Mouse (Mus musculus) left cerebral cortex, postnatal 14 days (tissue): ENCODE measurements around the gene Tmem102. TPM values are rescaled to one million over a fixed set of nuclear protein-coding genes. Genes with fewer than 3 reads are reported as not detected.
A peak's percentile ranks its signal among the peaks of the same experiment; 100 is the strongest.

Source experiments
- DNase-seq, 2 experiments: peaks; one replicate each; pipeline ENCODE4 v3.0.0; 2021 to 2022; ENCODE audit warnings: low spot score in 2 of 2, mixed read lengths in 1 of 2
- intact Hi-C: fragments of 180-260 bp; cut with DNase I; formaldehyde crosslinking; loops from one replicate; pipeline ENCODE4 v1.15.1; 2025
- total RNA-seq, 2 experiments: library from RNA; stranded (reverse); gene quantifications; 2 replicates each; pipeline ENCODE4 v1.2.3; 2021

Gene Tmem102
- total RNA-seq, 2 experiments from 2014 or later, result not detected

DNA sequence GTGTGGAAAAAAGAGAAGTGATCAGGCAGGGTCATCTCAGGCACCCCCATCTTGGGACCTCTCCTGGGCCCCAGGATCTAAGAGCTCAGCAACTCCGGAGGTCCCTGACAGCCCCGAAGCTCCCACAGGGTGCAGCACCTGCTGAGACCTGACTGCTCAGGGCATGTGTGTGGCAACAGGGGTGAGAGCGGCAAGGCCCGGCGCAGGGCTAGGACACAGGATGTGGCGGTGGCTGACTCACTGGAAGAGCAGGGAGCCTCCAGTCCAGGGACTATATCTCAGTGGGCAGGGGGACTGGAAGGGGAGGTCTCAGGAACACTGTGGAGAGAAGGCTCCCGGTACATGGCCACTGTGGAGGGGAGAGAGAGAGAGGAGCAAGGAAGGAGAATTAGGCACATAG lies 7.5 kb downstream of the Tmem102 start:
- DNase-seq, result no peak
- intact Hi-C loops, result no loop called here

GRCm38 (mm10) chr11:69795983-69796435 lies 9.4 kb downstream of the Tmem102 start:
- no peak for DNase-seq
- intact Hi-C loops, result no loop called here

DNA sequence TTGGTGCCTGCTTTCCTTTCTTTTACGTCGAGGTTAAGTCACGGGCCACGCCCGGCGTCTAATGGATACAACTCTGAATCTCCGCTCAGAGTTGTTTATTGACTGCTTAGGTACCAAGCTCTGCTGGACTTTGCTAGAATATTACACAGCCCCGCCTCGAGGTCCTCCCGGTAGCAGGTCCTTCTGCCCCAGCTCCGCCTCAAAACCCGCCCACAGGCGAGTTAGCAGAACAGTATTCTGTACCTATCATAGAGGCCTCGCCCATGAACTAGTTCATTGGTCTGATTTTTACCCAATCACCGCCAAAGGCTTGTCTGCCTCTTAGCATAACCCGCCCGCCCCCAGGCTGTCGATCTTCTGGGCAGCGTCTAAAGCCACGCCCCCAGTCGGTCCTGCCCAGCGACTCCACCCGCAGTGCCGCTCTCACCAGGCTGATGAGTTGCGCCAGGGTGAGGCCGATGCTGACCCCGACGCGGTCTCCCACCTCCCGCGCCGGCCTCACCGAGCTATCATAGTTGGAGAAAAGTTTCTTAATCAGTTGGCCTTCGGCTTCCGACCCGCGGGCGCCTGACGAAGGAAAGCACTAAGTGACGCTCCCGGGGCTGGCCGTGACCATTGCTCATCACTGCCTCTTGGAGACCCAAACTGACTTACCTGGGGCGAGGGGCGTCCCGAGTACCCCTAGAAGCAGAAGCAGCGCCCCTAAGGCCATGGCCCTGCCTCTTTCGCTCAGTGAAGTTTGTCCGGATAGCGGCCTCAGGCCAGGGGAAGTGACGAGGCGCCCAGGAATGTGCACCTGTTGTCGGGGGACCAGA lies 10.0 kb downstream of the Tmem102 start, which contains the start of gene Chrnb1:
Chrnb1 (minus strand) TSS at position 776 of the 815 bp plus-strand sequence.
- intact Hi-C loops, result no loop called here

GRCm38 (mm10) chr11:69793429-69793828 lies 12.0 kb downstream of the Tmem102 start:
- intact Hi-C loops, result no loop called here
- no peak for DNase-seq

More for the DNA sequence above, 10.0 kb downstream of the Tmem102 start, which contains the start of gene Chrnb1:
- DNase-seq, result peak; percentile 91 to 96

DNA sequence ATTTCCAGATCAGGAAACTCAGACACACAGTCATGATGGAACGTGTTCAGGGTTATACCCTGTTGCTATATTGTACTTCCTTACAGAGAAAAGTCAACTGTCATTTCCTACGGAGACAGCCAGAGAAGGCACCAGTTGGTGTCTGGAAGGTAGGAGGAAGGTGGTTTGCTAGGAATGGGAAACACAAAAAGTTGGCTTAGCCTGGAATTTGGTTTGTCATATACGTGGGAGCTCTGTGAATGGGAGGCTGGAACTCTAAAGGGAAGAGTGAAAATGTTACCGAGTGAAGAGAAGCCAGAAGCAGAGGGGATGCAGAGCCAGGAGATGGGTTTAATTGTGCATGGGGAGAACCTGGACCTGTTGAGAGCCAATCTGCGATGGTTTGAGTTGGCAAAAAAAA lies 14.0 kb downstream of the Tmem102 start:
- intact Hi-C loops, result no loop called here
- no peak for DNase-seq

DNA sequence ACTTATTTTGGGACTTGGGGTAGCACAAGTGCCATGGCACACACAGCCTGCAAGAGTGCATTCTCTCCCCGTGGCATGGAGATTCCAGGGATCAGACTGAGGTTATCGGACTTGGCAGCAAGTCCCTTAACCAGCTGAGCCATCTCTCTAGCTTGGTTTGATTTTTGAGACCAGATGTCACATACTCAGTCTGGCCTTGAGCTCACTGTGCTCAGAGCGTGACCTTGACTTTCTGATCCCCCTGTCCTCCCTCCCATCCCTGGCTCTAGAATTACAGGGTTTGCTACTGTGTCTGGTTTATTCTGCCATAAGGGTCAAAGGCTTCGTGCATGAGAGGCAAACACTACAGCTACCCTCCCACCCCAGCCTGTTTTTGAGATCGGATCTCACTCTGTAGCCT lies 16.0 kb downstream of the Tmem102 start:
- intact Hi-C loops, result no loop called here
- no peak for DNase-seq

DNA sequence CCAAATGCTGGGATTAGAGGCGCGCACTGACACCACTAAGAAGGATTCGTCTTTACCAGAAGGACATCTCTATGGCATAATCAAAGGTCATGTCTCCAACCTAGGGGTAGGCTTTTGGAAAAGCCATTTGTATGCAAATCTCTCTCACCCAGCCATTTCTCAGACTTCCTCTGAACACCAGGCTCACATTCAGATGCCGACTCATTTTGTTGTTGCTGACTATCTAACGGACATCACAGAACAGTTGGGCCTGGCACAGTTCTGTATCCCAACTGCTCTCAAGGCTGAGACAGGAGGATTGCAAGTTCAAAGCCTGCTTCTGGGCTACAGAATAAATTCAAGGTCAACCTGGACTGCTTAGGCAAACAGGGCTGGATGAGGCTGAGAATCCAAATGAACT lies 18.1 kb downstream of the Tmem102 start:
- no peak for DNase-seq
- intact Hi-C loops, result no loop called here

DNA sequence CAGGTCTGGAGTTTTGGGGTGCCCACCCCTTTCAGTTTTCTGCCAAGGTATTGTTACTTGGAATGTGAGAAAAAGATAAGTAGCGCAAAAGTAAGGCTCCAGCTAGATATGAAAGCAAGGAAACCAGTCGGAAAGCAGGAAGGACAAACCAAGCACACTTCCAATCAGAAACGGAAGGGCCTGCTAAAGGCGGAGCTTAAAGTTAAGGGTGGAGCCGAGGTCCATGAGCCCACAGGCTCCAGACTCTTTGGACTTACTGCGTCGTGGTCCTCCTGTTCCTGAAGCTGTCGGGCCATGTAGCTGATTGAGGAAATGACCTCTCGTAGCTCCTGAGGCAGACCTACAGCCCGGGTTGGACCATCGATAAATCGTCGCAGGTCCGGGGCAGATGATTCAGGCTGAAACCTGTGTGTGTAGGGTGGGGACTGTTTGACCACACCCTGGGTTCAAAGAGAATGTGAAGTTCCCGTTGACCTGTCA lies 20.6 kb downstream of the Tmem102 start:
- no peak for DNase-seq
- intact Hi-C loops, result no loop called here

- DNase-seq, result no peak
- intact Hi-C loops, result no loop called here
Measured at GRCm38 (mm10) chr11:69781828-69782227, 23.6 kb downstream of the Tmem102 start.

DNA sequence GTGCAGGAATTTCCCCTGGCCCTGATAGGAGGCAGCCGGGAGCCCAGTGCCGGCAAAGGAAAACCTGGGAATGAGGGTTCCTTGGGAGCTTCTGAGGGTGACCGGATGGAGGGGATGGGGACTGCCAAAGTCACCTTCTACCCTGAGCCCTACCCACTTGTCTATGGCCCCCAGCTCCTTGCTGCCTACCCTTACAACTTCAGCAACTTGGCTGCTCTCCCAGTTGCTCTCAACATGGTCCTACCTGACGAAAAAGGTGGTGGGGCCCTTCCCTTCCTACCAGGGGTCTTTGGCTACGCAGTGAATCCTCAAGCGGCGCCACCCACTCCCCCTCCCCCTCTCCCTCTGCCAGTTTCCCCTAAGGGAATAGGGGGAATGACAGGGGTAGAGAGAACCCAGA lies 26.4 kb downstream of the Tmem102 start:
- no peak for DNase-seq
- intact Hi-C loops, result no loop called here

DNA sequence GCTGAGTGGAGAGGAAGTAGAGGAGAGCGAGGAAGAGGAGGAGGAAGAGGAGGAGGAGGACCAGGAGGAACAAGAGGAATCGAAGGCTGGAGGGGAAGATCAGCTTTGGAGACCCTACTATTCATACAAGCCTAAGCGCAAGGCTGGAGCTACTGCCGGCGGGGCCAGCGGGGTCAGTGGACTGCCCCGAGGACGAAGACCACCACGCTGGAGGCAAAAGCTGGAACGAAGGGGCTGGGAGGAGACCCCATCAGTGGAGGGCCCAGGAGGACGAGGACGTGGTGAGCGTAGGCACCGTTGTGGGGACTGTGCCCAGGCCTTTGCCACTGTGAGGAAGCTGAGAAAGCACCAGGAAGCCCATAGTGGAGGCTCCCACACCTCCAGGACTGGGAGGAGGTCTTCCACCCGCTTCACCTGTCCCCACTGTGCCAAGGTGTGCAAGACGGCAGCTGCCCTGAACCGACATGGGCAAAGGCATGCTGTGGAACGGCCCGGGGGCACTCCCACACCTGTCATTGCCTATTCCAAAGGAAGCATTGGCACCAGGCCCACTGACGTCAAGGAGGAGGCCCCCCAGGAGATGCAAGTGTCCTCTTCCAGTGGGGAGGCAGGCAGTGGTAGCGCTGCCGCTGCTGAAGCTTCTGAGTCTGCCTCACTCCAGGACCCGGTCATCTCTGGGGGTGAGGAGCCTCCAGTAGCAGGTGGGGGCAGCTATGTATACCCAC lies 27.0 kb downstream of the Tmem102 start:
- no peak for DNase-seq
- intact Hi-C loops, result no loop called here

- DNase-seq, result no peak
- intact Hi-C loops, result no loop called here
Measured at GRCm38 (mm10) chr11:69777504-69778257, 27.7 kb downstream of the Tmem102 start.

DNA sequence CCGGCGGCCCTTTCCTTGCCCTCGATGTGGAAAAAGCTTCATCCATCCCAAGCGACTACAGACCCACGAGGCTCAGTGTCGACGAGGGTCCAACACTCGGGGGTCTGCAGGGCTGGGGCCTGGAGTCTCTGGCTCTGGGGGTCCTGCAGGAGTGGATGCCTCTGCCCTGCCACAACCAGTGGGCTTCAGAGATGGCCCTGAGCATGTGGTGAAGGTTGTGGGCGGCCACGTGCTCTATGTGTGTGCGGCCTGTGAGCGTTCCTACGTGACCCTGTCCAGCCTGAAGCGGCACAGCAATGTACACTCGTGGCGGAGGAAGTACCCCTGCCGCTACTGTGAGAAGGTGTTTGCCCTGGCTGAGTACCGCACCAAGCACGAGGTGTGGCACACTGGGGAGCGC lies 28.9 kb downstream of the Tmem102 start:
- DNase-seq, result no peak
- intact Hi-C loops, result no loop called here

DNA sequence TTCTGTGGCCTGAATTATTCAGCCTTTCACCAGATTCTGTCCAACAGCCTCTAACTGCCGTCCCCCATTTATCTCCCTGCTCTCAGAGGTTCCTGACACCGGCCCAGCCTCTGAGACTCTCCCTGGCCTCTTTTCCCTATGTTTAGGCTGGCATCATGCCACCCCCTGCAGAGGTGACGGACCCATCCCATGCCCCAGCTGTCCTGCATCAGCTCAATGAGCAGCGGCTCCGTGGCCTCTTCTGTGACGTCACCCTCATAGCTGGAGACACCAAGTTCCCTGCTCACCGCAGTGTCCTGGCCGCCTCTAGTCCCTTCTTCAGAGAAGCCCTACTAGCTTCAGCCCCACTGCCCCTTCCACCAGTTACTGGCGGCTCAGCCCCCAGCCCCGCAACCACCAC lies 29.7 kb downstream of the Tmem102 start:
- no peak for DNase-seq
- intact Hi-C loops, result no loop called here

DNA sequence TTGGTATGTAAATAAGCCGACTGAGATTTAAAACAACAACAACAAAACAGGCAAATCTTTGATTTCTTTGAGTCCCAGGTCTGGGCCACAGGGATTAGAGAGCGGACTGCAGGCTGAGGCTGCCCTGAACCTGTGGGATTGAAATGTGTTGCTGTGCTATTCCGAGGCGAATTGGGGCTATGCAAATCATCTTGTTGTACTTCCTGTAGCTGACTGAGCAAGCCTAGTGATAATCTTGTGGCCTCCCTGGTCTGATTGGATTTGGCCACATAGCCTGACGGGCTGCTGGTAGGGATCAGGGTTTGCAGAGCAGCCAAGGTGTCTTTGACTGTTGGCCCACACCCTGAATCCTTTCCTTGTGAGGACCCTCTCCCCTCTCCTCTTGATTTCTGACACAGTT lies 30.5 kb downstream of the Tmem102 start:
- intact Hi-C loops, result no loop called here
- DNase-seq, result no peak

- intact Hi-C loops, result no loop called here
- no peak for DNase-seq
Measured at GRCm38 (mm10) chr11:69767625-69767909, 37.9 kb downstream of the Tmem102 start.

DNA sequence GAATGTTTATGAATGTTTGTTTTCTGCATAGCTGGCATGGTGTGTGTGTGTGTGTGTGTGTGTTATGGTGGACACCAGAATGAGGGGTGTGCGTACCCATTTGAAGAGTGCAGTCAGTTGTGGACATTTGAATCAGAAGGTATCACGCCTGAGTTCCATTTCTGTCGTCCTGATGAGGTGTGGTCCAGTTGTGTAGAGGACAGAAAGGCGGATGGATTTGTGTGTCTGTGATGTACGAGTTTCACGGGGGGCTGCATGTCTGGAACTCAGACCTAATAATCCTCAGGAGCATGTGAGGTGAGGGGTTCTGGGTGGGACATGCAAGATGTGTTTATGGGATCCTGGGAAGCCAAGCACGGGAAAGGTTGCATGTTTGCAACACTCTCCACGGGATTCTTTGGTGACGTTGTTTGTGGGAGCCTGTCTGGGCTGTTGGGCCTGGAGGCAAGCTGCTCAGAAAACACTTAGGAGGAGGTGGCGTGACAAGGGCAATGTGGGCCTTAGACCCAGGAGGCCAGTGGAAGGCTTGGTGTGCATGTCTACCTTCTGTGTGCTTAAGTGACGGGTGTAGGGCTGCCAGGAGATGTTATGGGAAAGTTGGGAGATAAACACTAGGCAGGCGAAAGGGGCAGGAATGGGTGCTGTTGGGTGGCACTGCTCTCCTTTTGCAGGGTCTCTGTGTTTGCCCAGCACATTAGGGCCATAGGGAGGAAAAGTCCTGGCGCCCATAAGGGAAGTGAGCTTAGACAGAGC lies 38.4 kb downstream of the Tmem102 start:
- DNase-seq, result no peak
- intact Hi-C loops, result no loop called here

DNA sequence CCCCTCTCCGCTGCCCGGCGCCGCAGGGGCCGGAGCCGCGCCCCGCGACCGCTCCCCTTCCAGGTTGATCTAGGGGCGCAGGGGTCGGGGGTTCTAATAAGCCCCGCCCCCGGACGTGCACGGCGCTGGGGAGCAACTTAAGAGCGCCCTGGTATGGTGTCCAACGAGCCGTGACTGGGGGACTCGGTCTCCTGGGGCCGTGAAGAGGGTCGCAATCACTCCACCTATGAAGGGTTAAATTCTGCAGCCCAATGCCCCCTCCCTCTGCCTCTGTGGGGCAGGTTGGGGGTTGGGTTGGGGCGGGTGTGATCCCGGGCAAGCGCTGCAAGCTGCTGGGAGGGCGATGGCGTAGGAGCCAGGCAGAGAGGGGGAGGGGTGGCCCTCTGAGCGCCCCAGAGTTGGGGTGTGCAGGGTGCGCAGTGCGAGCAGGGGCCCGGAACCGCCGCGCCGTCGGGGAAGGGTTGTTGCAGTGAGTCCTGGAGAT lies 39.3 kb downstream of the Tmem102 start:
- intact Hi-C loops, result no loop called here
- peak; percentile 71 to 82 for DNase-seq
